Mouse (Mus musculus) heart, embryonic 12.5 days (tissue): Measurements from ENCODE around the gene Lrrc23. TPM values are rescaled to one million over a fixed set of nuclear protein-coding genes. Genes with fewer than 3 reads are reported as not detected.

Experiments
- ATAC-seq: fragments of 200-750 bp; cut with Nextera tagmentation; 2 replicates; pipeline ENCODE4 v1.8.0; 2017; ENCODE audit warnings: moderate TSS enrichment, moderate library complexity; ENCODE audit not compliant: insufficient number of reproducible peaks, low FRiP score
- H3K27ac ChIP-seq: fragments of 300-500 bp; sonication (generic); 2 replicates; pipeline ENCODE4 v1.5.1; 2016; ENCODE audit warnings: mild to moderate bottlenecking, moderate library complexity; ENCODE audit not compliant: poor library complexity, severe bottlenecking
- H3K27me3 ChIP-seq: fragments of 300-500 bp; sonication (generic); replicated peaks from 2 replicates; pipeline ENCODE4 v1.6.1; 2016; ENCODE audit warnings: mild to moderate bottlenecking, moderate library complexity
- H3K36me3 ChIP-seq: fragments of 300-500 bp; sonication (generic); 2 replicates; pipeline ENCODE4 v1.6.1; 2016; ENCODE audit warnings: mild to moderate bottlenecking, moderate library complexity
- H3K4me1 ChIP-seq: fragments of 300-500 bp; sonication (generic); replicated peaks from 2 replicates; pipeline ENCODE4 v1.6.1; 2016; ENCODE audit warnings: mild to moderate bottlenecking
- H3K4me2 ChIP-seq: fragments of 300-500 bp; sonication (generic); 2 replicates; pipeline ENCODE4 v1.6.1; 2016; ENCODE audit warnings: mild to moderate bottlenecking, moderate library complexity
- H3K4me3 ChIP-seq: fragments of 300-500 bp; sonication (generic); 2 replicates; pipeline ENCODE4 v1.5.1; 2016; ENCODE audit warnings: mild to moderate bottlenecking
- H3K9ac ChIP-seq: fragments of 300-500 bp; sonication (generic); 2 replicates; pipeline ENCODE4 v1.6.1; 2016; ENCODE audit warnings: mild to moderate bottlenecking, moderate library complexity
- H3K9me3 ChIP-seq: fragments of 300-500 bp; sonication (generic); replicated peaks from 2 replicates; pipeline ENCODE4 v1.6.1; 2016; ENCODE audit warnings: mild to moderate bottlenecking, moderate library complexity
- WGBS: fragments of 180-500 bp; shearing (Covaris S2); methylation state at CpG from one replicate; pipeline ENCODE4 v1.1.7; 2016; 5-methylcytosine and 5-hydroxymethylcytosine counted together
- polyA plus RNA-seq: library from polyadenylated mRNA; unstranded; fragments of >200 nt; fragmentation: Nextera tagmentation; extraction: Ambion mirVana; gene quantifications from 2 replicates; pipeline ENCODE4 v1.2.1, GENCODE M21; 2016

The Lrrc23 gene
- polyA plus RNA-seq, 1 experiment from 2014 or later, result 0.55 TPM

DNA sequence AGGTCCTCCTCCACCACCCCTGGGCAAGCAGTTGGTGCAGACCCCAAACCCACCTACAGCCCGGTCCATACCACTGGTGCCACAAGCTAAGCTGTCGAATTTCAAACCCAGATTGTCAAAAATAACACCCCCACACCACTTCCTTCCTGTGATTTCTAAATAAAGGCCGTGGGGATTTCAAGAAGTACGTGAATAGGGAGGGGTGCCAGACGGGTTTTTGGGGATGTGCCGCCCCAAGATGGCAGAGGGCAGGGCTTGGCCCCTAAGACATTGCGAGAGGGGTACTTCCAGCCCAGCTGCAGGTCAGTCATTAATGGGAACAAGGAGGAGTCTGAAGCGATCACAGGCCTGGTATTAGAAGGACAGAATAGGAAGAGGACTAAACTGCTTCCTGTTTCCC lies 56.0 kb downstream of the Lrrc23 start:
- H3K27me3 ChIP-seq, result no peaks in the 10 kb centered on the region
- H3K36me3 ChIP-seq, result no peaks in the 10 kb centered on the region
- H3K4me2 ChIP-seq, result no peak overlapping the region
- H3K9me3 ChIP-seq, result no peaks in the 10 kb centered on the region
- H3K9ac ChIP-seq, result no peak overlapping the region
- ATAC-seq, result no peak
- 72% methylated on average over 8 of the region's 8 CpGs for WGBS
- H3K4me3 ChIP-seq, result no peak overlapping the region
- H3K27ac ChIP-seq, result no peak overlapping the region
- peaks cover 13% of the 10 kb centered on the region for H3K4me1 ChIP-seq

DNA sequence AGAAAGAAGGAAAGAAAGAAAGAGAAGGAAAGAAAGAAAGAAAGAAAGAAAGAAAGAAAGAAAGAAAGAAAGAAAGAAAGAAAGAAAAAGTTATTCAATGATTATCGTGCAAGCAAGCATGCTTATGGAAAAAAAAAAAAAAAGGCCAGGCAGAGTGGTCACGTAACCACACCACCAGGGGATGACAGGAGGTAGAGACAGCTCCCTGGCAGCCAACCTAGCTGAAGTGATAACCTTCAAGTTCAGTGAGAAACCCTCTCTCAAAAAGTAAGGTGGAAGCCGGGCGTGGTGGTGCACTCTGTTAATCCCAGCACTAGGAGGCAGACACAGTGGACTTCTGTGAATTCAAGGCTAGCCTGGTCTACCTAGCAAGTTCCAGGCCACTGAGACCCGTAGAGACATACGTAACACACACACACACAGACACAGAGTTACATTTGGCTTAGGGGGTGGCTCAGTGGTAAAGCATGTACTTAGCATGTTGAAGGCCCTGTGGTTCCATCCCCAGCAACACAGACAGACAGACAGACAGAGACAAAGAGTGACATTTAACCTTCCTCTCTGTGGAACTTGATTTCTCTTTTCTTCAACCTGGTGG lies 56.6 kb downstream of the Lrrc23 start:
- ATAC-seq, result no peak
- Histone ChIP-seq H3K4me1 (peaks cover 13% of the 10 kb centered on the region), H3K27me3 (no peaks in the 10 kb centered on the region), H3K4me2 (no peak overlapping the region), H3K9ac (no peak overlapping the region), H3K27ac (no peak overlapping the region), H3K9me3 (no peaks in the 10 kb centered on the region), H3K36me3 (no peaks in the 10 kb centered on the region), H3K4me3 (no peak overlapping the region)
- whole genome bisulfite sequencing, result 68% methylated on average over 6 of the region's 6 CpGs

- Histone ChIP-seq H3K27ac (no peak overlapping the region), H3K9me3 (no peaks in the 10 kb centered on the region), H3K4me1 (peaks cover 13% of the 10 kb centered on the region), H3K4me3 (no peak overlapping the region), H3K9ac (no peak overlapping the region), H3K36me3 (peaks cover 20% of the 10 kb centered on the region), H3K27me3 (no peaks in the 10 kb centered on the region), H3K4me2 (no peak overlapping the region)
- ATAC-seq, result no peak
- 79% methylated on average over 11 of the region's 11 CpGs for WGBS
These were observed 58.6 kb downstream of the Lrrc23 start for GRCm38 (mm10) chr6:124720904-124721303.

Other genes with a start within 250 kb of the Lrrc23 start
- 0.49 TPM in 1 of 2 replicates, not detected in the other for gene C1s1, start 237.4 kb downstream of the Lrrc23 start, polyA plus RNA-seq
- not detected in 2 replicates for gene C1rb, start 209.4 kb downstream of the Lrrc23 start, polyA plus RNA-seq
- not detected in 2 replicates for gene C1s2, start 143.6 kb downstream of the Lrrc23 start, polyA plus RNA-seq
- gene Lpcat3, start 116.7 kb downstream of the Lrrc23 start, polyA plus RNA-seq, result 37.4 and 40.0 TPM in 2 replicates
- 105 and 107 TPM in 2 replicates for gene Emg1, start 67.5 kb downstream of the Lrrc23 start, polyA plus RNA-seq
- gene Phb2, start 67.4 kb downstream of the Lrrc23 start, polyA plus RNA-seq, result 345 and 349 TPM in 2 replicates
- 4.4 and 4.9 TPM in 2 replicates for gene Ptpn6, start 41.0 kb downstream of the Lrrc23 start, polyA plus RNA-seq
- gene Grcc10, start 38.4 kb downstream of the Lrrc23 start, polyA plus RNA-seq, result 352 and 365 TPM in 2 replicates
- gene Gm45234, start 23.7 kb downstream of the Lrrc23 start, polyA plus RNA-seq, result not detected in 2 replicates
- 9.5 and 10.2 TPM in 2 replicates for gene Atn1, start 23.2 kb downstream of the Lrrc23 start, polyA plus RNA-seq
- gene Eno2, start 10.1 kb downstream of the Lrrc23 start, polyA plus RNA-seq, result 6.0 and 6.4 TPM in 2 replicates
- gene Spsb2, start 28.9 kb upstream of the Lrrc23 start, polyA plus RNA-seq, result 8.7 and 9.1 TPM in 2 replicates
- gene Tpi1, start 34.6 kb upstream of the Lrrc23 start, polyA plus RNA-seq, result 1,356 and 1,406 TPM in 2 replicates
- 119 and 121 TPM in 2 replicates for gene Usp5, start 49.8 kb upstream of the Lrrc23 start, polyA plus RNA-seq
- 105 and 121 TPM in 2 replicates for gene Cdca3, start 49.8 kb upstream of the Lrrc23 start, polyA plus RNA-seq
- 6.4 and 7.8 TPM in 2 replicates for gene Gnb3, start 60.5 kb upstream of the Lrrc23 start, polyA plus RNA-seq
- gene P3h3, start 78.0 kb upstream of the Lrrc23 start, polyA plus RNA-seq, result 19.2 and 21.9 TPM in 2 replicates
- gene Gpr162, start 84.3 kb upstream of the Lrrc23 start, polyA plus RNA-seq, result 1.9 and 2.2 TPM in 2 replicates
- gene Cd4, start 108.5 kb upstream of the Lrrc23 start, polyA plus RNA-seq, result not detected in 2 replicates
- gene Lag3, start 132.0 kb upstream of the Lrrc23 start, polyA plus RNA-seq, result 1.4 and 1.5 TPM in 2 replicates
- 233 and 243 TPM in 2 replicates for gene Ptms, start 140.4 kb upstream of the Lrrc23 start, polyA plus RNA-seq
- gene Mlf2, start 151.7 kb upstream of the Lrrc23 start, polyA plus RNA-seq, result 357 and 358 TPM in 2 replicates
- 148 and 149 TPM in 2 replicates for gene Cops7a, start 185.8 kb upstream of the Lrrc23 start, polyA plus RNA-seq
- gene Pianp, start 217.0 kb upstream of the Lrrc23 start, polyA plus RNA-seq, result 0.39 and 0.45 TPM in 2 replicates
- gene Zfp384, start 229.4 kb upstream of the Lrrc23 start, polyA plus RNA-seq, result 12.2 and 13.6 TPM in 2 replicates